Mouse (Mus musculus): Measurements from ENCODE around the gene Ttc3. TPM values are rescaled to one million over a fixed set of nuclear protein-coding genes. Genes with fewer than 3 reads are reported as not detected.
A peak's percentile ranks its signal among the peaks of the same experiment; 100 is the strongest.

Gene Ttc3
- polyA plus RNA-seq, 1 experiment from 2014 or later: 229 TPM

GRCm38 (mm10) chr16:94369596-94370172, 734 bp upstream of the Ttc3 start:
- DNase-seq (ENCODE audit: low spot score) (no peak), ATAC-seq (replicated peaks; ENCODE audit: low FRiP score, low TSS enrichment, low read depth) (peak; percentile 7; the same call in 1 of the 2 replicates)
- 0 out of 2 replicates have a peak, but pooled peaks cover 5% of the 10 kb centered on the region for H3K36me3 ChIP-seq (ENCODE audit: control insufficient read depth, insufficient read depth, low read length)
- peak overlapping the region; percentile 97 for H3K27ac ChIP-seq (ENCODE audit: low read depth)
- 3% methylated on average over 6 of the region's 6 CpGs for WGBS
- H3K4me1 ChIP-seq (replicated peaks; ENCODE audit: control insufficient read depth, insufficient read depth, low read length): peaks cover 24% of the 10 kb centered on the region
- H3K9ac ChIP-seq (ENCODE audit: low read length): peak overlapping the region; percentile 74
- H3K27me3 ChIP-seq (replicated peaks; ENCODE audit: control insufficient read depth, insufficient read depth, low read length): no peaks in the 10 kb centered on the region
- H3K4me3 ChIP-seq (ENCODE audit: low read depth, low read length): peak overlapping the region; percentile 67
- no peaks in the 10 kb centered on the region for H3K9me3 ChIP-seq (ENCODE audit: control insufficient read depth, low read length)
- peak overlapping the region; percentile 65 for H3K4me2 ChIP-seq (ENCODE audit: low read length)

- H3K9ac ChIP-seq (ENCODE audit: low read length): peak overlapping the region; percentile 74
- peak overlapping the region; percentile 67 for H3K4me3 ChIP-seq (ENCODE audit: low read depth, low read length)
- DNase-seq (ENCODE audit: low spot score) (no peak), ATAC-seq (replicated peaks; ENCODE audit: low FRiP score, low TSS enrichment, low read depth) (peak; percentile 78)
- H3K27me3 ChIP-seq (replicated peaks; ENCODE audit: control insufficient read depth, insufficient read depth, low read length): no peaks in the 10 kb centered on the region
- H3K36me3 ChIP-seq (ENCODE audit: control insufficient read depth, insufficient read depth, low read length): no peaks in the 10 kb centered on the region
- H3K4me2 ChIP-seq (ENCODE audit: low read length): peak overlapping the region; percentile 65
- peaks cover 24% of the 10 kb centered on the region for H3K4me1 ChIP-seq (replicated peaks; ENCODE audit: control insufficient read depth, insufficient read depth, low read length)
- H3K27ac ChIP-seq (ENCODE audit: low read depth): peak overlapping the region; percentile 97
- WGBS: under 1% methylated on average over 40 of the region's 43 CpGs
- H3K9me3 ChIP-seq (ENCODE audit: control insufficient read depth, low read length): no peaks in the 10 kb centered on the region
These were observed 490 bp downstream of the Ttc3 start for GRCm38 (mm10) chr16:94370915-94371300.

GRCm38 (mm10) chr16:94371301-94371931, 998 bp downstream of the Ttc3 start, which contains the start of gene Pigp:
Gene Pigp, minus strand, starts transcription at chr16:94371842.
- DNase-seq (ENCODE audit: low spot score): peak; percentile 92
- no peaks in the 10 kb centered on the region for H3K27me3 ChIP-seq (replicated peaks; ENCODE audit: control insufficient read depth, insufficient read depth, low read length)
- no peaks in the 10 kb centered on the region for H3K36me3 ChIP-seq (ENCODE audit: control insufficient read depth, insufficient read depth, low read length)
- under 1% methylated on average over 42 of the region's 43 CpGs for WGBS
- peaks cover 24% of the 10 kb centered on the region for H3K4me1 ChIP-seq (replicated peaks; ENCODE audit: control insufficient read depth, insufficient read depth, low read length)
- peak within 1 kb of the TSS; percentile 65 for H3K4me2 ChIP-seq (ENCODE audit: low read length)
- peak within 1 kb of the TSS; percentile 67 for H3K4me3 ChIP-seq (ENCODE audit: low read depth, low read length)
- ATAC-seq (replicated peaks; ENCODE audit: low FRiP score, low TSS enrichment, low read depth): peak; percentile 80
- peak within 1 kb of the TSS; percentile 74 for H3K9ac ChIP-seq (ENCODE audit: low read length)
- peak within 1 kb of the TSS; percentile 97 for H3K27ac ChIP-seq (ENCODE audit: low read depth)
- H3K9me3 ChIP-seq (ENCODE audit: control insufficient read depth, low read length): no peaks in the 10 kb centered on the region

GRCm38 (mm10) chr16:94379386-94379785, 9.0 kb downstream of the Ttc3 start:
- WGBS: 73% methylated on average over 1 of the region's 1 CpGs
- Histone ChIP-seq H3K27me3 (replicated peaks; ENCODE audit: control insufficient read depth, insufficient read depth, low read length) (no peaks in the 10 kb centered on the region), H3K4me1 (replicated peaks; ENCODE audit: control insufficient read depth, insufficient read depth, low read length) (peaks cover 2% of the 10 kb centered on the region), H3K9me3 (ENCODE audit: control insufficient read depth, low read length) (no peaks in the 10 kb centered on the region), H3K36me3 (ENCODE audit: control insufficient read depth, insufficient read depth, low read length) (no peaks in the 10 kb centered on the region), H3K27ac (ENCODE audit: low read depth) (no peak overlapping the region), H3K4me3 (ENCODE audit: low read depth, low read length) (no peak overlapping the region), H3K9ac (ENCODE audit: low read length) (no peak overlapping the region), H3K4me2 (ENCODE audit: low read length) (no peak overlapping the region)
- DNase-seq (ENCODE audit: low spot score): no peak
- ATAC-seq (replicated peaks; ENCODE audit: low FRiP score, low TSS enrichment, low read depth): no peak

- no peaks in the 10 kb centered on the region for H3K9me3 ChIP-seq (ENCODE audit: control insufficient read depth, low read length)
- H3K4me1 ChIP-seq (replicated peaks; ENCODE audit: control insufficient read depth, insufficient read depth, low read length): no peaks in the 10 kb centered on the region
- H3K4me2 ChIP-seq (ENCODE audit: low read length): no peak overlapping the region
- WGBS: 97% methylated on average over 3 of the region's 3 CpGs
- DNase-seq (ENCODE audit: low spot score) (no peak), ATAC-seq (replicated peaks; ENCODE audit: low FRiP score, low TSS enrichment, low read depth) (no peak)
- peaks cover 21% of the 10 kb centered on the region for H3K36me3 ChIP-seq (ENCODE audit: control insufficient read depth, insufficient read depth, low read length)
- no peaks in the 10 kb centered on the region for H3K27me3 ChIP-seq (replicated peaks; ENCODE audit: control insufficient read depth, insufficient read depth, low read length)
- no peak overlapping the region for H3K4me3 ChIP-seq (ENCODE audit: low read depth, low read length)
- no peak overlapping the region for H3K9ac ChIP-seq (ENCODE audit: low read length)
- no peak overlapping the region for H3K27ac ChIP-seq (ENCODE audit: low read depth)
These were observed 12.9 kb downstream of the Ttc3 start for GRCm38 (mm10) chr16:94383277-94383676.

GRCm38 (mm10) chr16:94387690-94388089, 17.3 kb downstream of the Ttc3 start:
- H3K4me1 ChIP-seq (replicated peaks; ENCODE audit: control insufficient read depth, insufficient read depth, low read length): no peaks in the 10 kb centered on the region; the same call in 1 of the 2 replicates
- no peak for ATAC-seq (replicated peaks; ENCODE audit: low FRiP score, low TSS enrichment, low read depth)
- no peaks in the 10 kb centered on the region for H3K9me3 ChIP-seq (ENCODE audit: control insufficient read depth, low read length)
- no peak overlapping the region for H3K27ac ChIP-seq (ENCODE audit: low read depth)
- no peak overlapping the region for H3K4me2 ChIP-seq (ENCODE audit: low read length)
- H3K4me3 ChIP-seq (ENCODE audit: low read depth, low read length): no peak overlapping the region
- H3K36me3 ChIP-seq (ENCODE audit: control insufficient read depth, insufficient read depth, low read length): peaks cover 21% of the 10 kb centered on the region
- no peak for DNase-seq (ENCODE audit: low spot score)
- H3K9ac ChIP-seq (ENCODE audit: low read length): no peak overlapping the region
- 93% methylated on average over 7 of the region's 7 CpGs for WGBS
- no peaks in the 10 kb centered on the region for H3K27me3 ChIP-seq (replicated peaks; ENCODE audit: control insufficient read depth, insufficient read depth, low read length)

- Histone ChIP-seq H3K9me3 (ENCODE audit: control insufficient read depth, low read length) (no peaks in the 10 kb centered on the region), H3K4me1 (replicated peaks; ENCODE audit: control insufficient read depth, insufficient read depth, low read length) (no peaks in the 10 kb centered on the region; the same call in 1 of the 2 replicates), H3K4me3 (ENCODE audit: low read depth, low read length) (no peak overlapping the region), H3K4me2 (ENCODE audit: low read length) (no peak overlapping the region), H3K9ac (ENCODE audit: low read length) (no peak overlapping the region), H3K27ac (ENCODE audit: low read depth) (no peak overlapping the region), H3K36me3 (ENCODE audit: control insufficient read depth, insufficient read depth, low read length) (peaks cover 33% of the 10 kb centered on the region), H3K27me3 (replicated peaks; ENCODE audit: control insufficient read depth, insufficient read depth, low read length) (no peaks in the 10 kb centered on the region)
- 65% methylated on average over 4 of the region's 4 CpGs for WGBS
- DNase-seq (ENCODE audit: low spot score) (no peak), ATAC-seq (replicated peaks; ENCODE audit: low FRiP score, low TSS enrichment, low read depth) (no peak)
These were observed 21.9 kb downstream of the Ttc3 start for GRCm38 (mm10) chr16:94392299-94392698.

- Histone ChIP-seq H3K27me3 (replicated peaks; ENCODE audit: control insufficient read depth, insufficient read depth, low read length) (no peaks in the 10 kb centered on the region), H3K36me3 (ENCODE audit: control insufficient read depth, insufficient read depth, low read length) (peaks cover 28% of the 10 kb centered on the region), H3K9ac (ENCODE audit: low read length) (no peak overlapping the region), H3K4me1 (replicated peaks; ENCODE audit: control insufficient read depth, insufficient read depth, low read length) (no peaks in the 10 kb centered on the region; the same call in 1 of the 2 replicates), H3K9me3 (ENCODE audit: control insufficient read depth, low read length) (no peaks in the 10 kb centered on the region), H3K27ac (ENCODE audit: low read depth) (no peak overlapping the region), H3K4me2 (ENCODE audit: low read length) (no peak overlapping the region), H3K4me3 (ENCODE audit: low read depth, low read length) (no peak overlapping the region)
- WGBS: 77% methylated on average over 3 of the region's 3 CpGs
- ATAC-seq (replicated peaks; ENCODE audit: low FRiP score, low TSS enrichment, low read depth): no peak
- no peak for DNase-seq (ENCODE audit: low spot score)
These were observed 24.6 kb downstream of the Ttc3 start for GRCm38 (mm10) chr16:94395051-94395450.

- Histone ChIP-seq H3K27ac (ENCODE audit: low read depth) (no peak overlapping the region), H3K36me3 (ENCODE audit: control insufficient read depth, insufficient read depth, low read length) (peaks cover 28% of the 10 kb centered on the region), H3K9me3 (ENCODE audit: control insufficient read depth, low read length) (no peaks in the 10 kb centered on the region), H3K27me3 (replicated peaks; ENCODE audit: control insufficient read depth, insufficient read depth, low read length) (no peaks in the 10 kb centered on the region), H3K4me3 (ENCODE audit: low read depth, low read length) (no peak overlapping the region), H3K4me2 (ENCODE audit: low read length) (no peak overlapping the region), H3K4me1 (replicated peaks; ENCODE audit: control insufficient read depth, insufficient read depth, low read length) (no peaks in the 10 kb centered on the region; the same call in none of the 2 replicates), H3K9ac (ENCODE audit: low read length) (no peak overlapping the region)
- ATAC-seq (replicated peaks; ENCODE audit: low FRiP score, low TSS enrichment, low read depth) (no peak), DNase-seq (ENCODE audit: low spot score) (no peak)
- 73% methylated on average over 7 of the region's 7 CpGs for WGBS
These were observed 26.2 kb downstream of the Ttc3 start for GRCm38 (mm10) chr16:94396641-94397040.
